Mouse (Mus musculus) urinary bladder, postnatal 10 days (tissue): ENCODE data around the gene Sdccag8.

ENCODE experiments used
- DNase-seq: peaks from one replicate; pipeline ENCODE4 v3.0.0; 2022; ENCODE audit warnings: low spot score

The Sdccag8 gene

DNA sequence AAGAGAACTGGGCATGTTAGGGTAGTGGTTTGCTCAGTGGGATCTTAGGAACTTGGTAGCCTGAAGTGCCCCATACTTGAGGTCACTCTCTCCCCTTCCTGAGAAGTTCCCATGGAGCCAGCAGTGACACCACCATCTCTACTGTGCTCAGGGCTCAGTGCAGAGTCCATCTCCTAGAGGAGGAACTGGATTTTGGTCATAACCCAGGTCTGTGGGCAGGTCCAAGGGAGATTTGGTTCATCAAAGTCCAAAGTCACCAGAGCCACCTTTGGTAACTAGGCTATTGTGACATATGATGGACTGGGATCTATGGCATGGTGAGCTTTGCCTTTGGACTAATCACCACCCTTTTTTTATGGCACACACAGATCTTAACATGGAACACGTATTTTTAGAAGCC, 198.9 kb downstream of the Sdccag8 start:
- DNase-seq = no peak

DNA sequence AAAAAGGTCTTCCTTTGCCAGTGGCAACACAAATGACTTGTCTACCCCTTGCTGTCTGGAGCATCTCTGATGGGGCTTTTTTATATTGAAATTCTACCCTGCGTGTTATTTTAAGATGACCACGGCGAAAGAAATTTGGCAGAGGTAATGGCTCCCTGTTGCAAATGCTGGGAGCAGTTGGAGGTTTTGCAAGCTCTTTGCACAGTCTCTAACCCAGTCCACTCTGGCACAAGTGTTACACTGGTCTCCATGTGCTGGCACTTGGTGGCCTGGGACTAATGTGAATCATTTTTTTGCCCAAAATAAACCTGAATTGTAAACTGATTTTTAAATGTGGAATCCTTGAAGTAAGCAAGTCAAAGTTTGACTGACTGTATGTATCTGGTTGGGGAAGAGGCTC, 199.3 kb downstream of the Sdccag8 start:
- DNase-seq = no peak

DNA sequence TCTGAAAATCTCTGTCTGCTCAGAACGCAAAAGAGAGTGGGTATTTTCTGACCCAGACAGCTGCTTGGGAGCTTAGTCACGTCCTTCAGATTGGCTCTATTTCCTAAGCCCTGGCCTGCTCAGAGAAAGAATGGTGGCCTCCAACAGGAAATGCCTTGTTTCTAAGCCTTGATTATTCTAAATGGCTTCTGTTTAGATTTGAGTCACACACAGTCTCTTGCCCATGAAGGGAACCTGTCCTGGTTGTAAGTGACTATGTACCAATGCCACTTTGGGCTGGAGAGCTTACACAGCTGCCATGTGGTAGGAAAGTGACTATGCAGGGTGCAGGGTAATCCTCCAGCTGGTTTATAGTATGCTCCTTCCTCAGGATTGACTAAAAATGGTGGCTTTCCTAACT, 199.9 kb downstream of the Sdccag8 start:
- DNase-seq = no peak

DNA sequence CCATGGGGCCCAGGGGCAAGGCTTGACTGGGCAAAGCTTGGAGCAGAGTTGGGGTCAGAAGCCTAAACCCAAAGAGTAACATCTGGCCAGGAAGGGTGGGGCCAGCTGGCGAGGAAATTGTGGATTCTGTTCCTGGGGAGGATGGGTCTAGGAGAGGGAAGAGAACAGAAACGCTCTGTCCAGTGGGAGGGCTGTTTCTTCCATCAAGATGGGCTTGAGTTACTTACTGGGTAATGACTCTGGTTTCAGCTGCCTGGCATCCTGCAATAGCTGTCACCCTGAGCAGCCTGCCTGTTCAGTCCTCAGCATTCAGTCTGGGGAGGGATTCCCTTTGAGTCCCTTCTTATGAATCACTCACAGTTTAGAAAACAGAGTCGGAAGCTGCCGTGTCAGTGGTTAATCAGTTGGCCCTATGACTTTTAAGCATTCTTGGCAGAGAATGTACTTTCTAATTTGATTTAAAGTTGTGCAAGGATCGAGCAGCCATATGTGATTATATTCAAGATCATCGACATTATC, 200.5 kb downstream of the Sdccag8 start:
- DNase-seq = no peak

DNA sequence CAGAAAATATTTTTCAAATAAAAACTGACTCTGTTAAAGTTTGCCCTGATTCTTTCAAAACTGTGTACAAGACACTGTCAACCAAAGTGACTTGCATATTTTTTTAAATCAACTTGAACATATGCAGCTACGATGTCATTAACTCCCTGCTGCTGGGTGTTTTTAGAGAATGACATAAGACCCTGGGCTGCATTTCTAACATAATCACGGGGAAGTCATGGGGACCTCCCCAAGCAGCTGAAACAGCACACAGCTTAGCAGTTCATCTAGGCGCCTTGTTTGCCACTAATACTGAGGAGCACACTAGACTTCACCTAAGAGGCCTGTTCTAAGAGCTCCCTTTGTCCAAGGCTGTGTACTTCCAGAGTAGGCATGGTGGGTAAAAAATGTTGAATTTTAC, 201.5 kb downstream of the Sdccag8 start:
- DNase-seq = no peak

DNA sequence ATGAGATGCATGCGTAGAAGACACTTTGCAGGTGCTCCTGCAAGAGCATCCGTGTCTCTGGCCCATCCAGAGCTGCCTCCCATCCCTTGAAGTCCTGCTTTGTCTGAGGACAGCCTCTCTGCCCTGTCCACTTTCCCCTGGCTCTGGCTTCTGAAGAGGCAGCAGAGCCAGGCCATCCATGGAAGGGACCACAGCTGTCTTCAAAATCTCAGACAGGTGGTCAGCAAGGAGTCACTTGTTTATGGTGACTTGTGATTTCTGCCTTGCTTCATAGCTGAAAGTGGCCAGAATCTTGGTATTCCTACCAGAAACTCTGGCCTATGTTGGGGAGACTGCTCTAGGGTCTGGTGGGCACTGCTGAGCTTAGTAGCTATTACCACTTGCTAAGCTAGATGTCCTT, 202.3 kb downstream of the Sdccag8 start:
- DNase-seq = no peak

DNA sequence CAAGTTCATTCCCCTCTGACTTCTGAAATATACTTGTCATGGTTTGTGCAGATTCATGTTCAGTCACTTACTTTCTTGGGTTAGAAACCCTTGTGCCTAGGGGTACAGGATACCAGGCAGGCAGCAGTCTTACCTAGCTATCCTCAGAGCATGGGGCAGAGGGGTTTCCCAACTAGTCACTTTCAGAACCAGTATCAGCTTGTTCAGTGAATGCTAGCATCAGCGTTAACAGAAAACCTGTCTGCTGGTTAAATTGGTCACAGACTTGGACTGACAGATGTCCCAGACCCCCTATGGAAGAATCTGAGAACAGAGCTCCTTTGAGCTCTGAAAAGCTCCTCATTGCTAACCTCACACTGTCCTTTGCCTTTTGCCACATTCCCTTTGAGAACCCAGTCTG, 204.3 kb downstream of the Sdccag8 start:
- DNase-seq = no peak

DNA sequence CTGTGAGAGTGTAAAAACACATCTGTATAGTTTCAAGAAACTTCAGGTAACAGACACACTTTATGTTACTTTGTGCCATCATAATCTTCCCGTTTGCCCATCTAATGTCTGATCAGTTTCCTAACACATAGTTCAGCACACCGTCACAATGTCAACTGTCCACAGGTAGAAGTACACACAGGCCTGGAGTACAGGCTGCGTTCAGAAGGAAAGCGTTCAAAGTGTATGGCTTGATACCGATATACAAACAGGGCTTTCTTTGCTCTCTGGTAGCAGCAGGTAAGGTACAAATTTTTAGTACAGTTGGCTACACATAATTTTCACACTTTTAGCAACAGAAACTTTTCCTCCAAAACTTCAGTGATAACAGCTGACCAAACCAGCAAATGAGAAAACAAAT, 205.2 kb downstream of the Sdccag8 start:
- no peak for DNase-seq

DNA sequence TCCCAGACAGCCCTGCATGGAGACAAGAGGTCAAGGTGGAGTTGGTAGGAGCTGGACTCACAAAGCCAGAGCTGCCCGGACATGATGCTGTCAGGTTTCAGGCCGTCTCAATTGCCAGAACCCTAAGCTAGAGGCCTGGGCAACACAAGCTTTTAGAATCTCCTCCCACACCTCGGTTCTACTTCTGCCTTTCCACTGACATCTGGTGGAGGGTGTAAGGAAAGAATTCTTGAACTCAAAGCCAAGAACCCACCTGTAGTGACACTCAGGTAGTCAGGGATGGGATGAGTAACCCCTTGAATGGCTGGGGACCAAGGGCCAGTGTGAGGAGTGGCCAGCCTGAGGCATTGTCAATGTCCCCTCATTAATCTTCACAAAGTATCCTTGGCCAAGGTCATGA, 208.3 kb downstream of the Sdccag8 start:
- no peak for DNase-seq

DNA sequence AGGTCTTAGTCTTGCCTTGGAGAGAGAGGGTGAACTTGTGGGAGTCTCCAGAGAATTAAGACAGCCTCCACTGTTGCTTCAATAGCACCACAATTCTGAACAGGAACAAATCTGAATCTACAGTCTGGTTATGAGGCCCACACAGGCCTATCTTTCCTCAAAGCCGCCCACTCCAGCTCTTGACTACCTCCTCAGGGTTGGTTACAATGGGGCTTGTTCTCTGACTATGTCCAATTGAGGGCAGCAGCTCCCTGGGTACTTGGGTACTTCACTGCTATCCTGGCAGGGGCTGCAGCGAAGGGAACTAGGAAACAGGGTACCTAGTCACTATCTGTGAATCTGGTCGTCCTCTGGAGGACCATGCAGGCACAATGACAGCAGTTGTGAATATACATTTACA, 213.2 kb downstream of the Sdccag8 start:
- DNase-seq = no peak

DNA sequence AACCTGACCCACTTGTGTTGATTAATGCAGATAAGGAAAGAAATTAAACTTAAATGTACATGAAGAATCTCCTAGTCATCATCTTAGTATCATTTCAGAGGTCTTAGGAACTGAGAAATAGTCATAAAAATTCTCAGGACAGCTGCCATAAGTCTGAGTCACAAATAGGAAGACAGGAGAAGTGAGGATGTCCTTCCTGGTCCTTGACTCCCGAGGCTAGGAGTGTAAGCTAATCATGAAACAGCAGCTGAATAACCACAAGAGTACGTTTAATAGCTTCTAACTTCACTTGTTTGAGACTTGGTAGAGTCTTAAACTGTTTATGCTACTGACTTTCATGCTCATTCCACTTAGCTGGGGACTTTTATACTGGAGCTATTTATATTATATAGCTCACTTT, 214.6 kb downstream of the Sdccag8 start:
- no peak for DNase-seq

DNA sequence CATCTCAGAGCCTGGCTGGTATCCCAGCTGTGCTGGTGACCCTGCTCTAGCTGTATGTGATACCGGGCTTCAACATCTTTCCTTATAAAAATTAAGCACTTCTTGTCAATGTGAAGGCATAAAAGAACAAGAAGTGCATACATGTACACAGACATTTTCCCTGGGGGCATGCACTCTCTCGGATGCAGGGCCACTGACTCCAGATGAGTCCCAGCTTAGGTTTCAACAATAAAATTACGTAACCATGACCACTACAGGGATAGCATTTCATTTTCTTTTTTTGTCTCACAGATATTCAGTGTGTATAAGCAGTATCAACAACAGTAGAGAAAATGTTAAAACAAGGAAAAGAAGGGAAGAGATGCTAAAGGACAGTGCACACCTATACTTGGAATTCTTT, 216.2 kb downstream of the Sdccag8 start:
- DNase-seq = no peak

DNA sequence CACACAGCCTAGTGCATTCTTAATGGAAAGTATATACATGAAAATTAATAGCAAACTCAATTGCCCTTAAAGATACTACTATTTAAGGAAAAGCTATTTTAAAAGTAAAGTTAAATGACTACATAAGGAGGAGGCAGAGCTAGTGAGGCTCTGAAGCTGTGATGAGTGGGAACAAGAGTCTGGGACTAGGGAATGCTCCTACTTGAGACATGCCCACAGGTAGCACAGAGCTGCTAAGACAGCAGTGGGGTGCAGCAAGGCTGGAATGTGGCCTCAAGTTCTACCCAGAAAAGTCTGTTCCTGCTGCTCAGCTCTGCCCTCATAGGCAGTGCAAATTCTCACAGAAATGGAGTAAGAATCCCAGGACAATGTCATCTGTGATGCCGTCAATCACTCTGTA, 216.7 kb downstream of the Sdccag8 start:
- DNase-seq = no peak

DNA sequence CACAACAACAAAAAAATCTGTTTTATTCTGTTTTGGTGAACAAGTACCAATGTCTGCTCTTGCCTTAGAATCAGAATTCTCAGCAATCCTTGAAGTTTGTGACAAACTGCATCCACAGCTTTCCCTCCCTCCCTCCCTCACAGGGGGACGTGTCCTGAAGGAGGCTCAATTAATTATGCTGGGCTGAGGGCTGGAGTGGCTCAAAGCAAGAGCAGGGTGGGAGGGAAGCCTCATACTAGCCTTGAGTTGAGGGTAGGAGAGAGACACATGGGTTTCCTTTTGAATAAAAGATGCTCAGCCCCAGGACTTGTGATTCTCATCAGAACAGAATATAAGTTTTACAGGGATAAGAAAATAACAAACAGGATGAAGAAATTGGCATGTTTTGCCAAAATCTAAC, 217.8 kb downstream of the Sdccag8 start:
- DNase-seq = no peak

DNA sequence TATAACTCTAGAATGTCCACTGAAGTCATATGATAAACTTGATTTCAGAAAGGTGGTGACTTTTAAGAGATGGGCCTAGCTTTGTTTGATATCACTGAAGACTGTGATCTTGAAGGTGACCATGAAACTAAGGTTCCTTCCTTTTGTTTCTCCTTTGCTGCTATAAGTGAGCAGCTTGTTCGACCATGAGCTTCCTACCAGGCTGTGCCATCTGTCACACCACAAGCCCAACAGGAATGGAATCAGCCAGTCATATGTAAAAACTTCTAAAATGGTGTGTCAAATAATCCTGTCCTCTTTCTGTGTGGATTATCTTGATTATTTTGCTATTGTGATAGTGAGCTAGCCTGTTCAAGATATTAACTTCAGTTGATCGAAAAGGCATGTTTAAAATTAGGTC, 221.0 kb downstream of the Sdccag8 start:
- DNase-seq = no peak

DNA sequence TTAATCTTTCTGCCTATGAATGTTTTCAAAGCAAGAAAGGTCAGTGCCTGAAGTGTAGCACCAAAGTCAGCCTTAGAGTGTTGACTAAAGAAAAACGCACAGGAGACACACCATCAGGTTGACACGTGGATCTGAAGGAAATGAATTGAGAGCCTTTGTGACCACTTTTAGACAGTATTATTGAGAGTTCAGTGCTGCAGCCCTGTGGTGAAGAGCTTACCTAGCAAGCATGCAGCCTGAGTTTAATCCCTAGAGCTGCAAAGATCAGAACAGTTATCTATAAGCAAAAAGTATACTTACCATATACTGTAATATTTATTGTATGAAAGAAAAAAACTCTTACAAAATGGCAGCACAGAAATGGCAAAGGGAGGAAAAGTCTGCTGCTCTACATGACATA, 223.9 kb downstream of the Sdccag8 start:
- DNase-seq = no peak

DNA sequence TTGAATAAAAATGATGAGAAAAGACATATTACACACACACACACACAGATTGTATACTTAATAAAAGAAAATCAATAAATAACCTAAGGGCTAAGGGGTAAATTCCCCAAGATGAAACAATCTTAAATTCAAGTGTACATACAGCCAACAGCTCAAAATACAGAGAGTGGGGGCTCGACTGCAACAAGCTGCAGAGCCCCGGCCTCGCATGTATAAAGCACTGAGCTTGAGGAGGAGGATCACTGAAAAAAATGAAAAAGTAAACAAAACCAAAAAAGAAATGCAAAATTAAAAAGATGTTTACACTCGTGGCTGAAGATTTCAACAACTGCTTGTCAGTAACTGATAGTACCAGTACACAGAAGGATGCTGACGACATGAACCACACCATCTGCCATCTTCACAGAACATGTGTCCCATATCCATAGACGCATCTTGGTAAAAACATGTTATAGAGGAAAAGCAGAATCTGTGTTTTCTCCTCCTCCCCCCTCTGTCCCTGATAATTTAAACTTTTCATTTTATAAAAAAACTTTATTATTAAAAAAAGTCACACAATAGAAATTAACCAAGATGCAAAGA, 224.7 kb downstream of the Sdccag8 start:
- no peak for DNase-seq

DNA sequence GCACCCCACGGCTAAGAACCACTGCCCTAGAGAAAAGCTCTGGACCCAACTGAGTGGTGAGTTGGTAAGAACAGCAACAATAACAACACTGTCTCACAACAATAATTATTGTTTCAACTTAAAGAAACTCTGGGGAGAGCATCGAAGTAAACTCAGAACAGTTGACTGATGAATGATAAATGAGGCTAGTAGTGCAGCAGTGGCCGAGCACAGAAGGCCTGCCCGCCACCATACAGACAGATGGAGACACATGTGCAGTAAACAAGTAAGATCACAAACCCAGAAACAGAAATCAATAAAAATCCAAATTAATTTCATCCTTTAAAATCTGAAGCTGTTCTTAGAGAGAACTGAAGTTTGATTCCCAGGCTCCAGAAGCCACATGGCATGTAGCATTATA, 225.6 kb downstream of the Sdccag8 start:
- DNase-seq = no peak

DNA sequence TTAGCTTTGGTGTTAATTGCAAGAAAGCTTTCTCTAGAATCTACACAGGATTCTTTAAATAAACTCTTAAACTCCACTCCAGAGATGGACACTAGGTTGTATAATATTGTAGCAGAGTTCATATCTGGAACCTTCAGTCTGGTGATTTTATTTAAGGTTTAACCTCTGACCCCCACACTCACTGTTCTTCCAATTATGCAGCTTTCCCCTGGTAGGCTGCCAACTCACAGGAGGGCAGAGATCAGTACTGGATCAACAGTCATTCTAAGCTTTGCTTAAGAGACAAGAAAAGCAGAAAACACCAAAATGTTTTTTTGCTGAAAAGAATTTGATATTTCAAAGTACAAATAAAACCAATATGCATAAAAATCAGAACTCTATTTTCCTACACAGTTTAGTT, 231.4 kb downstream of the Sdccag8 start:
- DNase-seq = no peak

DNA sequence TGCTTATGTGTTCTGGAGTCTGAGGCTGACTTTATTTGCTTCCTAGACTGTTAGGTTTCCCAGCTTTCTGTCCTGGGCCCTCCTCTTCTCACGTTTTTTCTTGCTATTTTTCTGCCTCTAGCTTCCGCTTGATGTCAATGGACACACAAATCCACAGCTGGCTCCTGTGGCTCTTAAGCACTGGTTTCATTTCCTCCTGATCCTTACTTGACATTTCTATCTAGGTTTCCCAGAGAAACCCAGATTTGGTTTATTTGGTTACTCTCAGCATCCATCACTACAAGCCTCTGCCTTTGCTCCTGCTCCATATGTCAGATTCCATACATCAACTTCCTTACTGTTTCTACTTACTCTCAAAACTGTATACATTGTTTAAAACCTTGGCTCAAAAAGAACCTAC, 232.5 kb downstream of the Sdccag8 start:
- DNase-seq = no peak

DNA sequence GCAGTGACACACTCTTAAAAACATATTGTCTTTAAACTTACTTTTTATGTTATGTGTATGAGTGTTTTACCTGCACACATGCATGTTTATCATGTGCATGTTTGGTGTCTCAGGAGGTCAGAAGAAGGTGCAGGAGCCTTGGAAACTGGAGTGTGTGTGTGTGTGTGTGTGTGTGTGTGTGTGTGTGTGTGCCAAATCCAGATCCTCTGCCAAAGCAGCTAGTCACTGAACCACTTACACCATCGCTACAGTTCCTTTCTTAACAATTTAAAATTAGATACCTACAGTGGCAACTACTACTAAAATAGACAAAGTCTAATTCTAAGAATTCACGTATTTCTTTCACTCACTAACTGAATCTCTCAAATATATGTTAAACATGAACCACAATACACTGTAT, 234.3 kb downstream of the Sdccag8 start:
- DNase-seq = no peak

DNA sequence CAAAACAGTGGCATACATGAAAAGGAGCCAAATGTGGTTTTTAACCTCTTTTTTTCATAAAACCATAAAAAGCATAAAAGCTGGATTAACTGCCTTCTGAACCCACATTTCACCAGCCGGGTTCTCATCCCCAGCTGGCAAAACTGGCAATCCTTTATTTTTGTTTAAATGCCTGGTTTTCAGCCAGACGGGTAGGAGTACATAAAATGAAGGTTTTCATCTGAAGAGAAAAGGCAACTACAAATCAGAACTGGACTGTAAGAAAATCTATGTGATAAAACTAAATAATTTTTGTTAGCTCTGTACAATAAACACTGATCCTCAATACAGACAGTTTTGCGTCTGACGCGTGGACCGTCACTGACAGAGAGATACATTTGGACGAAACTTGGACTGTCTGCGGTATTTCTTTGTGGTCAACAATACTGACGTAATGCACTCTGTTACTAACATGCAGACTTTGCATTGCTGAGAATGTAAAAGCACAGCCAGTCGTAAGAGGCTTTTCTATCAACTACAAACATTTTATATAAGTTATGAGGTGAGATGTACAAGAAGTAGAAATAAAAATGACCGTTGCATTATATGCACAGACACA, 237.0 kb downstream of the Sdccag8 start:
- DNase-seq = no peak

DNA sequence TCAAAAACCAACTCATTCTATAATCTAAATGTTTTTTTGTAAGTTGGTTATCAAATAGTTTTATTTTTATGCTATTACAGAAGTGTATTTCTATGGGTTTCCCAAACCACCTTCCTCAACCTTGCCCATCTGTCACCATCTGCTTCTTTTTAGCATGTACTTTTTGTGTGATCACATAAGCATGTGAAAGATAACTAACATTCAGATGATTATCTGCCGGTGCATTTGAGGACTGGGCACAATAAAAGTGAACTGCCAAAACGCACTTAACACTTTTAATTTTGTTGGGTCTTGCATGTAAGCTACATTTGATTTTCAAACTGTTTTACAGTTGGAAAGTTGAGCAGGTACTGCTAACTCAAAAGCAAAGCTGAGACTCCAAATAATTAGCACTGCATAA, 240.4 kb downstream of the Sdccag8 start:
- DNase-seq = no peak

DNA sequence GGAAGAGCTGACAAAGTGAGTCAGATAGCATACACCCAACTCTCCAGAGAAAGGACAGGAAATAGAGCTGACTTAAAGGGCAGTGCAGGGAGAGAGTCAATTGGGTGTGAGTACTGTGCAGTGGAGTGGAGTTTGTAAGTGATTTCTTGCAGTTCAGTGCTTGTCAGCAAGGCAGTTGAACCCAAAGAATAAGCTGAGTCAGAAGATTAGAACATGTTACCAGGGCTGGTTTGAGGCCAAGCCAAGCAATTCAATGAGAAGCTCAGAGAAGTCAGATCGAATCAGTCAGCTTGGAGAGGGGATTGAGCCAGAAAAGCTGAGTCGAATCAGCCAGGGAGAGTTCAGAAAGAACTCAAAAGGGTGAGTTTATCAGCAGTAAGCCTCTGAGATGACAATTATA, 247.3 kb downstream of the Sdccag8 start:
- DNase-seq = no peak
